Mouse (Mus musculus) kidney, adult 2 months (tissue): Measurements from ENCODE around the gene Cd163. TPM values are rescaled to one million over a fixed set of nuclear protein-coding genes. Genes with fewer than 3 reads are reported as not detected.
"Not testable (repeated sequence)": the region's sequence is repeated elsewhere in the genome, so short reads cannot be mapped to it uniquely, and the experiment has no call there.

Source experiments
- DNase-seq: peaks from one replicate; pipeline ENCODE4 v3.0.0; 2021
- H3K27ac ChIP-seq: fragments of 200-500 bp; 2 replicates; pipeline ENCODE4 v1.5.1; 2012; ENCODE audit warnings: low read depth, low read length, control low read depth, inconsistent platforms; ENCODE audit not compliant: insufficient read depth
- H3K27me3 ChIP-seq: fragments of 200-500 bp; replicated peaks from 2 replicates; pipeline ENCODE4 v1.6.1; 2012; ENCODE audit warnings: mild to moderate bottlenecking, moderate library complexity, low read length, inconsistent platforms; ENCODE audit not compliant: control insufficient read depth, insufficient read depth
- H3K36me3 ChIP-seq: fragments of 200-500 bp; 2 replicates; pipeline ENCODE4 v1.6.1; 2012; ENCODE audit warnings: mild to moderate bottlenecking, moderate library complexity, low read length, inconsistent platforms; ENCODE audit not compliant: control insufficient read depth, insufficient read depth
- H3K4me1 ChIP-seq: fragments of 200-500 bp; 2 replicates; pipeline ENCODE4 v1.6.1; 2011; ENCODE audit warnings: low read length; ENCODE audit not compliant: control insufficient read depth, insufficient read depth
- H3K4me3 ChIP-seq: fragments of 200-500 bp; 2 replicates; pipeline ENCODE4 v1.5.1; 2011; ENCODE audit warnings: mild to moderate bottlenecking, low read depth, low read length, control low read depth; ENCODE audit not compliant: insufficient read depth
- CTCF ChIP-seq: fragments of 200-500 bp; conservative IDR thresholded peaks from 2 replicates; pipeline ENCODE4 v1.5.1; 2011; ENCODE audit warnings: low read depth, mild to moderate bottlenecking, control low read depth, low read length, moderate library complexity, mixed read lengths; ENCODE audit not compliant: insufficient read depth, insufficient read length
- POLR2A ChIP-seq: fragments of 200-500 bp; IDR thresholded peaks from one replicate; pipeline ENCODE4 v1.6.1; 2011; ENCODE audit warnings: low read depth, low read length, control low read depth
- WGBS: fragments of 180-500 bp; shearing (Covaris S2); methylation state at CpG from one replicate; pipeline ENCODE4 v1.1.7; 2018; 5-methylcytosine and 5-hydroxymethylcytosine counted together
- polyA plus RNA-seq: library from polyadenylated mRNA; depleted of rRNA; stranded (reverse); fragments of >200 nt; gene quantifications from 2 replicates; pipeline ENCODE4 v1.2.3, GENCODE M21; 2012

The Cd163 gene
- polyA plus RNA-seq, 1 experiment: 0.39 TPM

DNA sequence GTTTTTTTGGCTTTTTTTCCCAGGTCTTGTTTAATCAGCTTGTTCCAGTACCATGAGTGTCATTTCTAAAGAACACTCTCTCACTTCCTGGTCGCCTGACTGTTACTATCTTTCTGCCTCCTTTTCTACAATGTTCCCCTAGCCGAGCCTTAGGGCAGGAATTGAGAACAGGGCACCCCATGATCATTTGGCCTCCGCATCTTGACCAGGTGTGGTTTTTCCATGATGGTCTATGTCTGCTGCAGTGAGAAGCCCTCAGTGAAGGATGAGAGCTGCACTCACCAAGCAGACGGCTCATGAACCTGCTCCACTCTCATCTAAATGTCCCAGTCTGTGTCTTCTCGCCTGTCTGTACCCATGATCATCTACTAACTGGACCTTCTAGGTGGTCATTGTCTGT lies 26.2 kb upstream of the Cd163 start:
- Histone ChIP-seq H3K4me3 (no peak overlapping the region), H3K27me3 (no peaks in the 10 kb centered on the region), H3K4me1 (peaks cover 3% of the 10 kb centered on the region; the same call in 1 of the 2 replicates), H3K36me3 (no peaks in the 10 kb centered on the region), H3K27ac (no peak overlapping the region)
- no peak for DNase-seq
- 84% methylated on average over 5 of the region's 5 CpGs for WGBS
- TF ChIP-seq POLR2A (no peak), CTCF (no peak)

GRCm38 (mm10) chr6:124282731-124283130 lies 21.7 kb upstream of the Cd163 start:
- Histone ChIP-seq H3K27ac (no peak overlapping the region), H3K4me1 (no peaks in the 10 kb centered on the region), H3K27me3 (no peaks in the 10 kb centered on the region), H3K36me3 (no peaks in the 10 kb centered on the region), H3K4me3 (no peak overlapping the region)
- DNase-seq: no peak
- TF ChIP-seq CTCF (no peak), POLR2A (no peak)
- 93% methylated on average over 4 of the region's 4 CpGs for WGBS

- DNase-seq, H3K4me1 ChIP-seq, H3K27ac ChIP-seq, H3K36me3 ChIP-seq, H3K27me3 ChIP-seq, H3K4me3 ChIP-seq: not testable (repeated sequence)
- 95% methylated on average over 5 of the region's 5 CpGs for WGBS
These were observed 7.1 kb upstream of the Cd163 start for GRCm38 (mm10) chr6:124297378-124297777.

DNA sequence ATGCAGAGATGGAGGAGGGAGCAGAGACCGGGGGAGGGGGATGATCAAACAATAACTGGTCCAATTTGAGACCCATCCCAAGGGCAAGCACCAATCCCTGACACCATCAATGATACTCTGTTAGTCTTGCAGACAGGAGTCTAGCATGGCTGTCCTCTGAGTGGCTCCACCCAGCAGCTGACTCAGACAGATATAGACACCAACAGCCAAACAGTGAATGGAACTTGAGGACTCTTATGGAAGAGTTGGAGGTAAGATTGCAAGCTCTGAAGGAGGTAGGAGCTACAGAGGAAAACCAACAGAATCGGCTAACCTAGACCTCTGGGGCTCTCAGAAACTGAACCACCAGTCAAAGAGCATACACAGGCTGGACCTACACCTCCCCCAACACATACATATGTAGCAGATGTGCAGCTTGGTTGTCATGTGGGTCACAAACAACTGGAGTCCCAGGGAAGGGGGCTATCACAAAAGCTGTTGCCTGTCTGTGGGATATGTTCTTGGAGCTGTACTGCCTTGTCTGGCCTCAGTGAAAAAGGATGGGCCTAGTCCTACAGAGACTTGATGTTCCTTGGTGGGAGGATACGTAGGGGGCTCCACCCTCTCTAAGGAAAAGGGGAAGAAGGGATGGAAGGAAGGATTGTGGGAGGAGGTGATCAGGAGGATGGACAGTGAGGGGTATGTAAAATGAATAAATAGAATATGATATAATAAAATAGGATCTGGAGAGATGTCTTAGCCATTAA lies 2.8 kb upstream of the Cd163 start:
- WGBS: 83% methylated on average over 3 of the region's 3 CpGs

DNA sequence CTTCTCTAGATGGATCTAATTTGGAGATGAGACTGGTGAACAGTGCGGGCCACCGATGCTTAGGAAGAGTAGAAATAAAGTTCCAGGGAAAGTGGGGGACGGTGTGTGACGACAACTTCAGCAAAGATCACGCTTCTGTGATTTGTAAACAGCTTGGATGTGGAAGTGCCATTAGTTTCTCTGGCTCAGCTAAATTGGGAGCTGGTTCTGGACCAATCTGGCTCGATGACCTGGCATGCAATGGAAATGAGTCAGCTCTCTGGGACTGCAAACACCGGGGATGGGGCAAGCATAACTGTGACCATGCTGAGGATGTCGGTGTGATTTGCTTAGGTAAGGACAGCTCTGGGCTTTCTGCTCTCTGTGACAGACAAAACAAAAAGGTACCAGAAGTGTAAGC lies 4.5 kb downstream of the Cd163 start:
- H3K27me3 ChIP-seq: no peaks in the 10 kb centered on the region
- no peaks in the 10 kb centered on the region for H3K4me1 ChIP-seq
- WGBS: 76% methylated on average over 8 of the region's 8 CpGs
- no peaks in the 10 kb centered on the region for H3K36me3 ChIP-seq
- no peak overlapping the region for H3K4me3 ChIP-seq
- no peak for TF ChIP-seq POLR2A
- no peak for TF ChIP-seq CTCF
- H3K27ac ChIP-seq: no peak overlapping the region
- DNase-seq: no peak

More for the DNA sequence above, 2.8 kb upstream of the Cd163 start:
- Histone ChIP-seq H3K4me3 (no peak overlapping the region), H3K4me1 (no peaks in the 10 kb centered on the region), H3K27ac (no peak overlapping the region), H3K36me3 (no peaks in the 10 kb centered on the region), H3K27me3 (no peaks in the 10 kb centered on the region)
- DNase-seq: no peak
- TF ChIP-seq CTCF (no peak), POLR2A (no peak)

DNA sequence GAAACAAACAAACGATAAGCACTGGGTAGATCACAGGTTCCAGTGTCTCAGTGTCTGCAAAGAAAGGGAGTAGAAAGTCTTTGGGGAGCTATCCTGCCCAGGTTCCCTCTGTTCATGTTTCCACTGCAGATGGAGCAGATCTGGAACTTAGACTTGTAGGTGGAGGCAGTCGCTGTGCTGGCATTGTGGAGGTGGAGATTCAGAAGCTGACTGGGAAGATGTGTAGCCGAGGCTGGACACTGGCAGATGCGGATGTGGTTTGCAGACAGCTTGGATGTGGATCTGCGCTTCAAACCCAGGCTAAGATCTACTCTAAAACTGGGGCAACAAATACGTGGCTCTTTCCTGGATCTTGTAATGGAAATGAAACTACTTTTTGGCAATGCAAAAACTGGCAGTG lies 7.8 kb downstream of the Cd163 start:
- no peaks in the 10 kb centered on the region for H3K36me3 ChIP-seq
- H3K4me3 ChIP-seq: no peak overlapping the region
- H3K4me1 ChIP-seq: no peaks in the 10 kb centered on the region
- H3K27ac ChIP-seq: no peak overlapping the region
- no peak for TF ChIP-seq POLR2A
- no peak for TF ChIP-seq CTCF
- 87% methylated on average over 6 of the region's 6 CpGs for WGBS
- H3K27me3 ChIP-seq: no peaks in the 10 kb centered on the region
- DNase-seq: no peak

- 38% methylated on average over 6 of the region's 6 CpGs for WGBS
- TF ChIP-seq CTCF (no peak), POLR2A (no peak)
- H3K4me1 ChIP-seq: no peaks in the 10 kb centered on the region
- no peak for DNase-seq
- no peaks in the 10 kb centered on the region for H3K27me3 ChIP-seq
- no peak overlapping the region for H3K27ac ChIP-seq
- H3K36me3 ChIP-seq: no peaks in the 10 kb centered on the region
- H3K4me3 ChIP-seq: no peak overlapping the region
These were observed 15.9 kb downstream of the Cd163 start for GRCm38 (mm10) chr6:124320371-124320770.
